Mouse (Mus musculus): ENCODE results near the gene Pex11a. TPM values are rescaled to one million over a fixed set of nuclear protein-coding genes. Genes with fewer than 3 reads are reported as not detected.

Pex11a gene
- polyA plus RNA-seq, 1 experiment from 2014 or later = 5.7 TPM

GRCm38 (mm10) chr7:79759766-79760165 is 16.8 kb upstream of the Pex11a start:
- no peaks in the 10 kb centered on the region for H3K27me3 ChIP-seq (ENCODE audit: insufficient read depth, poor library complexity, severe bottlenecking)
- DNase-seq (ENCODE audit: low spot score) = no peak
- H3K4me1 ChIP-seq = no peaks in the 10 kb centered on the region
- H3K4me3 ChIP-seq = no peak overlapping the region
- H3K27ac ChIP-seq = no peak overlapping the region
- no peaks in the 10 kb centered on the region for H3K36me3 ChIP-seq
- no peaks in the 10 kb centered on the region for H3K9me3 ChIP-seq

- Histone ChIP-seq H3K27me3 (ENCODE audit: insufficient read depth, poor library complexity, severe bottlenecking) (no peaks in the 10 kb centered on the region), H3K27ac (no peak overlapping the region), H3K4me1 (no peaks in the 10 kb centered on the region), H3K36me3 (no peaks in the 10 kb centered on the region), H3K9me3 (no peaks in the 10 kb centered on the region), H3K4me3 (no peak overlapping the region)
- no peak for DNase-seq (ENCODE audit: low spot score)
- WGBS = 55% methylated on average over 6 of the region's 6 CpGs
Observed at GRCm38 (mm10) chr7:79758176-79758575, 15.2 kb upstream of the Pex11a start.

GRCm38 (mm10) chr7:79756334-79756733 is 13.4 kb upstream of the Pex11a start:
- Histone ChIP-seq H3K4me3 (no peak overlapping the region), H3K36me3 (no peaks in the 10 kb centered on the region), H3K27me3 (ENCODE audit: insufficient read depth, poor library complexity, severe bottlenecking) (no peaks in the 10 kb centered on the region), H3K27ac (no peak overlapping the region), H3K4me1 (no peaks in the 10 kb centered on the region), H3K9me3 (no peaks in the 10 kb centered on the region)
- DNase-seq (ENCODE audit: low spot score) = no peak
- 39% methylated on average over 2 of the region's 2 CpGs for WGBS

- 86% methylated on average over 6 of the region's 6 CpGs for WGBS
- H3K4me1 ChIP-seq = no peaks in the 10 kb centered on the region
- no peaks in the 10 kb centered on the region for H3K9me3 ChIP-seq
- no peak overlapping the region for H3K4me3 ChIP-seq
- H3K27ac ChIP-seq = no peak overlapping the region
- H3K36me3 ChIP-seq = no peaks in the 10 kb centered on the region
- H3K27me3 ChIP-seq (ENCODE audit: insufficient read depth, poor library complexity, severe bottlenecking) = no peaks in the 10 kb centered on the region
- no peak for DNase-seq (ENCODE audit: low spot score)
Observed at GRCm38 (mm10) chr7:79749511-79749910, 6.6 kb upstream of the Pex11a start.

- 71% methylated on average over 6 of the region's 6 CpGs for WGBS
- H3K27ac ChIP-seq = no peak overlapping the region
- H3K27me3 ChIP-seq (ENCODE audit: insufficient read depth, poor library complexity, severe bottlenecking) = no peaks in the 10 kb centered on the region
- no peak for DNase-seq (ENCODE audit: low spot score)
- no peaks in the 10 kb centered on the region for H3K9me3 ChIP-seq
- no peak overlapping the region for H3K4me3 ChIP-seq
- peaks cover 5% of the 10 kb centered on the region; the same call in 1 of the 2 replicates for H3K4me1 ChIP-seq
- no peaks in the 10 kb centered on the region for H3K36me3 ChIP-seq
Observed at GRCm38 (mm10) chr7:79747659-79748058, 4.7 kb upstream of the Pex11a start.

GRCm38 (mm10) chr7:79744585-79744984 is 1.7 kb upstream of the Pex11a start:
- Histone ChIP-seq H3K4me1 (peaks cover 5% of the 10 kb centered on the region; the same call in 1 of the 2 replicates), H3K27me3 (ENCODE audit: insufficient read depth, poor library complexity, severe bottlenecking) (no peaks in the 10 kb centered on the region), H3K36me3 (no peaks in the 10 kb centered on the region), H3K27ac (no peak overlapping the region), H3K4me3 (no peak overlapping the region), H3K9me3 (no peaks in the 10 kb centered on the region)
- 77% methylated on average over 5 of the region's 5 CpGs for WGBS
- DNase-seq (ENCODE audit: low spot score) = no peak

GRCm38 (mm10) chr7:79744051-79744450 is 1.1 kb upstream of the Pex11a start:
- Histone ChIP-seq H3K4me1 (peaks cover 5% of the 10 kb centered on the region; the same call in 1 of the 2 replicates), H3K4me3 (no peak overlapping the region), H3K27me3 (ENCODE audit: insufficient read depth, poor library complexity, severe bottlenecking) (no peaks in the 10 kb centered on the region), H3K27ac (no peak overlapping the region), H3K9me3 (no peaks in the 10 kb centered on the region), H3K36me3 (no peaks in the 10 kb centered on the region)
- whole genome bisulfite sequencing = 80% methylated on average over 9 of the region's 9 CpGs
- no peak for DNase-seq (ENCODE audit: low spot score)

- DNase-seq (ENCODE audit: low spot score) = no peak
- Histone ChIP-seq H3K27me3 (ENCODE audit: insufficient read depth, poor library complexity, severe bottlenecking) (no peaks in the 10 kb centered on the region), H3K36me3 (peaks cover 4% of the 10 kb centered on the region; the same call in 1 of the 2 replicates), H3K4me3 (peak overlapping the region; percentile 70), H3K4me1 (peaks cover 5% of the 10 kb centered on the region; the same call in 1 of the 2 replicates), H3K9me3 (no peaks in the 10 kb centered on the region), H3K27ac (no peak overlapping the region; the same call in 1 of the 2 replicates)
- WGBS = 25% methylated on average over 11 of the region's 11 CpGs
Observed at GRCm38 (mm10) chr7:79742277-79742658, 663 bp downstream of the Pex11a start.

GRCm38 (mm10) chr7:79740279-79740678 is 2.7 kb downstream of the Pex11a start:
- Histone ChIP-seq H3K4me3 (no peak overlapping the region), H3K36me3 (peaks cover 13% of the 10 kb centered on the region; the same call in 1 of the 2 replicates), H3K27ac (no peak overlapping the region), H3K27me3 (ENCODE audit: insufficient read depth, poor library complexity, severe bottlenecking) (no peaks in the 10 kb centered on the region), H3K9me3 (no peaks in the 10 kb centered on the region), H3K4me1 (peaks cover 5% of the 10 kb centered on the region; the same call in 1 of the 2 replicates)
- no peak for DNase-seq (ENCODE audit: low spot score)
- 76% methylated on average over 4 of the region's 4 CpGs for WGBS

- DNase-seq (ENCODE audit: low spot score) = no peak
- H3K36me3 ChIP-seq = peaks cover 18% of the 10 kb centered on the region; the same call in 1 of the 2 replicates
- 88% methylated on average over 2 of the region's 2 CpGs for WGBS
- H3K27ac ChIP-seq = no peak overlapping the region
- H3K4me1 ChIP-seq = peaks cover 5% of the 10 kb centered on the region; the same call in 1 of the 2 replicates
- H3K27me3 ChIP-seq (ENCODE audit: insufficient read depth, poor library complexity, severe bottlenecking) = no peaks in the 10 kb centered on the region
- H3K4me3 ChIP-seq = no peak overlapping the region
- H3K9me3 ChIP-seq = no peaks in the 10 kb centered on the region
Observed at GRCm38 (mm10) chr7:79738913-79739312, 4.0 kb downstream of the Pex11a start.

GRCm38 (mm10) chr7:79736511-79736910 is 6.4 kb downstream of the Pex11a start:
- 85% methylated on average over 14 of the region's 14 CpGs for WGBS
- no peaks in the 10 kb centered on the region for H3K9me3 ChIP-seq
- peaks cover 12% of the 10 kb centered on the region for H3K27me3 ChIP-seq (ENCODE audit: insufficient read depth, poor library complexity, severe bottlenecking)
- peaks cover 18% of the 10 kb centered on the region; the same call in 1 of the 2 replicates for H3K36me3 ChIP-seq
- H3K27ac ChIP-seq = no peak overlapping the region
- H3K4me3 ChIP-seq = no peak overlapping the region
- no peak for DNase-seq (ENCODE audit: low spot score)
- no peaks in the 10 kb centered on the region for H3K4me1 ChIP-seq

GRCm38 (mm10) chr7:79734563-79734962 is 8.4 kb downstream of the Pex11a start:
- Histone ChIP-seq H3K27me3 (ENCODE audit: insufficient read depth, poor library complexity, severe bottlenecking) (peaks cover 27% of the 10 kb centered on the region), H3K36me3 (peaks cover 18% of the 10 kb centered on the region; the same call in 1 of the 2 replicates), H3K4me1 (peaks cover 2% of the 10 kb centered on the region; the same call in 1 of the 2 replicates), H3K27ac (no peak overlapping the region), H3K4me3 (no peak overlapping the region), H3K9me3 (no peaks in the 10 kb centered on the region)
- DNase-seq (ENCODE audit: low spot score) = no peak
- 66% methylated on average over 8 of the region's 8 CpGs for WGBS

- Histone ChIP-seq H3K36me3 (peaks cover 17% of the 10 kb centered on the region; the same call in 1 of the 2 replicates), H3K9me3 (no peaks in the 10 kb centered on the region), H3K4me1 (peaks cover 7% of the 10 kb centered on the region; the same call in 1 of the 2 replicates), H3K4me3 (no peak within 1 kb of the TSS), H3K27ac (no peak within 1 kb of the TSS), H3K27me3 (ENCODE audit: insufficient read depth, poor library complexity, severe bottlenecking) (peaks cover 40% of the 10 kb centered on the region)
- 42% methylated on average over 4 of the region's 4 CpGs for WGBS
- no peak for DNase-seq (ENCODE audit: low spot score)
Observed at GRCm38 (mm10) chr7:79732622-79733021, 10.3 kb downstream of the Pex11a start, which contains the start of gene Plin1. Plin1 (minus strand) TSS chr7:79732903.

- Histone ChIP-seq H3K4me3 (no peak overlapping the region), H3K36me3 (peaks cover 6% of the 10 kb centered on the region; the same call in 1 of the 2 replicates), H3K4me1 (peaks cover 7% of the 10 kb centered on the region; the same call in 1 of the 2 replicates), H3K9me3 (no peaks in the 10 kb centered on the region), H3K27me3 (ENCODE audit: insufficient read depth, poor library complexity, severe bottlenecking) (peaks cover 47% of the 10 kb centered on the region), H3K27ac (no peak overlapping the region)
- no peak for DNase-seq (ENCODE audit: low spot score)
- 81% methylated on average over 13 of the region's 13 CpGs for WGBS
Observed at GRCm38 (mm10) chr7:79731438-79731837, 11.5 kb downstream of the Pex11a start.
